Mouse (Mus musculus): ENCODE measurements around the gene Pafah1b2. TPM values are rescaled to one million over a fixed set of nuclear protein-coding genes. Genes with fewer than 3 reads are reported as not detected.

The Pafah1b2 gene
- polyA plus RNA-seq, 1 experiment from 2014 or later = 138 TPM

GRCm38 (mm10) chr9:46027994-46028393 lies 15.5 kb upstream of the Pafah1b2 start:
- CTCF ChIA-PET = interaction anchor here (0.6 to 0.9 kb wide), 2 partner anchors 12 to 143 kb away, joined by 3 to 4 read pairs; no protein-coding TSS in a partner anchor
- in situ Hi-C loops (cut with MboI; ENCODE audit: low pct_unique_long_range_greater_than_20kb) = no loop called here
- no peak for DNase-seq (ENCODE audit: low read depth, low spot score)
- TF ChIP-seq CTCF (IDR thresholded peaks at IDR 0.05) = no peak
- POLR2A ChIA-PET = no interaction called here
- no peaks in the 10 kb centered on the region for H3K27me3 ChIP-seq
- no peak for ATAC-seq

GRCm38 (mm10) chr9:46026058-46026849 lies 13.8 kb upstream of the Pafah1b2 start:
- TF ChIP-seq CTCF (IDR thresholded peaks at IDR 0.05) = no peak
- ATAC-seq = no peak
- in situ Hi-C loops (cut with MboI; ENCODE audit: low pct_unique_long_range_greater_than_20kb) = no loop called here
- DNase-seq (ENCODE audit: low read depth, low spot score) = no peak
- H3K27me3 ChIP-seq = no peaks in the 10 kb centered on the region
- ChIA-PET CTCF (interaction anchor here (1.4 to 1.7 kb wide), 2 partner anchors 16 to 152 kb away, joined by 3 read pairs; no protein-coding TSS in a partner anchor), POLR2A (interaction anchor here (0.6 to 1.0 kb wide), 3 partner anchors 11 to 155 kb away, joined by 3 to 9 read pairs (median 6); no protein-coding TSS in a partner anchor)

- ATAC-seq = no peak
- no peak for TF ChIP-seq CTCF (IDR thresholded peaks at IDR 0.05)
- ChIA-PET CTCF (no interaction called here), POLR2A (no interaction called here)
- in situ Hi-C loops (cut with MboI; ENCODE audit: low pct_unique_long_range_greater_than_20kb) = no loop called here
- DNase-seq (ENCODE audit: low read depth, low spot score) = no peak
- H3K27me3 ChIP-seq = no peaks in the 10 kb centered on the region
Measured at GRCm38 (mm10) chr9:46023591-46023990, 11.1 kb upstream of the Pafah1b2 start.

DNA sequence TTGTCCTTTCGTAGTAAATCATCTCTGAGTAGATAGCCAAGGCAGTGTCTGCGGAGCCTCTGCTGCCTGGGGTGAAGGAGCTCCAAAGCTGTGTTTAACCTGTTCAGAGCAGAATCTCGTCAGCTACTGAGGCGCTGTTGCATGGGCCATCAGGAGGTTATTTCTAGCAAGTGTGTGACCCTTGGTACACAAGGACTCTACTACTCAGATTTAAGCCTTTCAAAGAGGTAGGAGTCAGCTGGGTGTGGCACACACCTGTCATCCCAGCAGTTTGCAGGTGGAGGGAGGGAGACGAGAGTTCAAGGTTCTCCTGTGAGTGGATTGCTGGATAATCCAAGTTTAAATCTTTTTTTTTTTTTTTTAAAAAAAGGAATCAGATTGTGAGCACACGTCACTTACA lies 7.5 kb upstream of the Pafah1b2 start:
- no peaks in the 10 kb centered on the region for H3K27me3 ChIP-seq
- DNase-seq (ENCODE audit: low read depth, low spot score) = no peak
- ATAC-seq = no peak
- POLR2A ChIA-PET = interaction anchor here (0.6 kb wide), 1 partner anchor 253 kb away, joined by 4 read pairs; no protein-coding TSS in a partner anchor
- no peak for TF ChIP-seq CTCF (IDR thresholded peaks at IDR 0.05)
- in situ Hi-C loops (cut with MboI; ENCODE audit: low pct_unique_long_range_greater_than_20kb) = no loop called here
- CTCF ChIA-PET = no interaction called here

DNA sequence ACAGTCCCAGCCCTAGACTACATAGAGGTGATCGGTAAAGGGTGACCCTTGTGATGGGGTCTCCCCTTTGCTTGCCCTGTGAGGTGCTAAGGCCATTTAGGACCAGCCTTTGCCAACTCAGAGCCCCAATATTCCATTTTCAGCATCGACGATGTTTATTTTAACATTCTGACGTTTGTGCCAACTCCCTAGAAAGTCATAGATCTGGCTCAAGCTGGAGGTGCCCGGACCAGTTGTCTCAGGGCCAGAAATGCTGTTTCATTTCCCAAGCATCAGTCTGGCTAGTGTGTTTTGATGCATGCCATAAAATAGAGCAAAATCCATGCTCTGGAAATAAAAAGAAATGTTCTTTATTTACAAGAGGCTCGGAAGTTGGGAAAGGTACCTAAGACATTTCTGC lies 5.8 kb upstream of the Pafah1b2 start:
- no peak for TF ChIP-seq CTCF (IDR thresholded peaks at IDR 0.05)
- ChIA-PET POLR2A (no interaction called here), CTCF (interaction anchor here (0.9 to 1.8 kb wide), 2 partner anchors 15 to 17 kb away, joined by 3 to 6 read pairs; no protein-coding TSS in a partner anchor)
- H3K27me3 ChIP-seq = no peaks in the 10 kb centered on the region
- ATAC-seq = no peak
- in situ Hi-C loops (cut with MboI; ENCODE audit: low pct_unique_long_range_greater_than_20kb) = no loop called here
- DNase-seq (ENCODE audit: low read depth, low spot score) = no peak

DNA sequence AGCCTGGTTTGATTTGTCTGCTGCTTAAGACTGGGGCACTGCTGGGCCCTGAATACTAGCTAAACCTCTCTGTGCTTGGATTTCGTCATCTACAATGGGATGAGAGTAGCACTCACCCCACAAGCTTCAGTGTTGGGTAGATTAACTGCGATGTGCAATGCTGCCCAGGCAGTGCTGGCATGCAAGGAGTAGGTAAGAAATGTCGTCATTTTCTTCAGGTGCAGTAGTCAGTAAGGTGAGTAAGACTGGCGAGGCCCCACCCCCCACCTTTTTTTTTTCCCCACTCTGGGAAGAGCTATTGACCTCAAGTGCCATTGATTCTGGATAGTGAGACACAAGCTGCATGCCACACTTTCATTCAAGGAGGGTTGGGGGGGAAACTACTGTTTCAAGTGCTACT lies 3.9 kb upstream of the Pafah1b2 start:
- H3K27me3 ChIP-seq = no peaks in the 10 kb centered on the region
- POLR2A ChIA-PET = interaction anchor here (0.5 to 1.9 kb wide), 5 partner anchors 9 to 170 kb away, joined by 3 to 9 read pairs (median 3); no protein-coding TSS in a partner anchor
- DNase-seq (ENCODE audit: low read depth, low spot score) (no peak), ATAC-seq (no peak)
- TF ChIP-seq CTCF (IDR thresholded peaks at IDR 0.05) = no peak
- in situ Hi-C loops (cut with MboI; ENCODE audit: low pct_unique_long_range_greater_than_20kb) = no loop called here
- CTCF ChIA-PET = interaction anchor here (1.4 to 1.5 kb wide), 2 partner anchors 12 to 129 kb away, joined by 3 to 4 read pairs; no protein-coding TSS in a partner anchor

DNA sequence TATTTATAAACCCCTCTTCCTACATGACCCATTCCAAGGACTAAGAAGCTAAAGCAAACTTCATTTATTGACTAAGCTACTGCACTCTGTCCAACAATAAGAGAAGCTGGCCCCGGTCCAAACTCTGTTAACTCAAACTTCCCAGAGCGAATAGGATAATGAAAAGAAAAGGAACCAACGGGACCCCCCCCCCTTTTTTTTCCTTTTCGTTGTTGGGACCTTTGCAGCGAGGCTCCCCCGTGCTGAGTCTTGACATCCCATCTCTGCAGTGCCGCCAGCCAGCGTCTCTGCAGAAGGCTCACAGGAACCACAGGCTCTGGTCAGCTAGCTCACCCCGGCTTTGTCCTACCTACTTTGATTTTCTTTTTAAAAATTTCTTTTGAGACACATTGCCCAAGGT lies 3.3 kb upstream of the Pafah1b2 start:
- ChIA-PET POLR2A (interaction anchor here (0.5 to 1.9 kb wide), 4 partner anchors 10 to 163 kb away, joined by 3 to 9 read pairs (median 4); no protein-coding TSS in a partner anchor), CTCF (interaction anchor here (1.4 to 1.5 kb wide), 4 partner anchors 13 to 171 kb away, joined by 3 to 4 read pairs (median 4); no protein-coding TSS in a partner anchor)
- TF ChIP-seq CTCF (IDR thresholded peaks at IDR 0.05) = no peak
- ATAC-seq (no peak), DNase-seq (ENCODE audit: low read depth, low spot score) (no peak)
- no peaks in the 10 kb centered on the region for H3K27me3 ChIP-seq
- in situ Hi-C loops (cut with MboI; ENCODE audit: low pct_unique_long_range_greater_than_20kb) = no loop called here

- in situ Hi-C loops (cut with MboI; ENCODE audit: low pct_unique_long_range_greater_than_20kb) = no loop called here
- DNase-seq (ENCODE audit: low read depth, low spot score) (no peak), ATAC-seq (no peak)
- ChIA-PET POLR2A (interaction anchor here (1.2 to 1.9 kb wide), 4 partner anchors 11 to 164 kb away, joined by 3 to 9 read pairs (median 3); no protein-coding TSS in a partner anchor), CTCF (interaction anchor here (1.1 to 1.5 kb wide), 4 partner anchors 17 to 171 kb away, joined by 3 to 4 read pairs (median 3); no protein-coding TSS in a partner anchor)
- TF ChIP-seq CTCF (IDR thresholded peaks at IDR 0.05) = no peak
- no peaks in the 10 kb centered on the region for H3K27me3 ChIP-seq
Measured at GRCm38 (mm10) chr9:46015081-46015551, 2.6 kb upstream of the Pafah1b2 start.

DNA sequence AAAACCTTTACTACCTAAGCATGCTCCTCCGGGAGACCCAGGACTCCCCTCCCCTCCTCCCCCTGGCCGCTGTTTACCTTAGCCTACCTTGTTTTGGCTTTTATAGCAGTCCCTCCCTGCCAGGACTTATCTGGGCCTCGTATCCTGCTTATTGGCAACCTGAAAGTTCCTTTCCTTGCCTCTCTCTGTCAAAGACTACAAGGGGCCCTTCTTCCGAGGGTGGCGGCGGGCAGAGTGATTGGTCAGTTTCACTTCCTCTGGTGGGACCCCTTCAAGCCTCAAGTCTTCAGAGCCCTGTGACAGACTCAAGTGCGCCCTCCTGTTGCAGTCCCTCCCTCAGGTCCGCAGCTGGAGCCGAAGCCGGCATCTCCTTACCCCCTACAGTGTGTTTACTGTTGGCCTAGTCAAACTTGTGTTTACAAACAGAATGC lies 1.8 kb upstream of the Pafah1b2 start:
- no peak for ATAC-seq
- in situ Hi-C loops (cut with MboI; ENCODE audit: low pct_unique_long_range_greater_than_20kb) = no loop called here
- CTCF ChIA-PET = interaction anchor here (0.6 to 1.4 kb wide), 4 partner anchors 50 to 1692 kb away, joined by 3 read pairs; no protein-coding TSS in a partner anchor
- POLR2A ChIA-PET = interaction anchor here (1.2 kb wide), 1 partner anchor 18 kb away, joined by 3 read pairs; no protein-coding TSS in a partner anchor
- no peaks in the 10 kb centered on the region for H3K27me3 ChIP-seq
- no peak for DNase-seq (ENCODE audit: low read depth, low spot score)
- TF ChIP-seq CTCF (IDR thresholded peaks at IDR 0.05) = no peak

DNA sequence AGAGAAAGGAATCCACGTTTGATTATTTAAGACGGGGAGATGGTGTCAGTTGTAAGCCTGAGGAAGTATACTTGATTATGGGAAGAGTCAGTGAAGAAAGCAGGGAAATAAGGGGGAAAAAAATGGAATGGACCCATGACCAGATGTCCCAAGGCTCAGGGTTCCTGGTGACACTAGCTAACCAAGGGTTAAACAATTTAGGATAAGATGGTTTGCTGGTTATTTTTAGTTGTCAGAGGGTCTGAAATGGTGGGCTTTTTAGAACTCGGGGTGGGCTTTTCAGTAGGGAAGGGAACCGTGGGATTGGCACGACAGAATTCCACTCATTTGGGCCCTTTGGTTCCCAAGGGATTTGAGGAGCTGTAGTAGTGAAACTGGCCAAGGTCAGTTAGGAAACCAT lies 1.1 kb upstream of the Pafah1b2 start:
- ChIA-PET CTCF (interaction anchor here (1.0 kb wide), 1 partner anchor 96 kb away, joined by 3 read pairs; no protein-coding TSS in a partner anchor), POLR2A (no interaction called here)
- DNase-seq (ENCODE audit: low read depth, low spot score) = no peak
- H3K27me3 ChIP-seq = no peaks in the 10 kb centered on the region
- TF ChIP-seq CTCF (IDR thresholded peaks at IDR 0.05) = no peak
- in situ Hi-C loops (cut with MboI; ENCODE audit: low pct_unique_long_range_greater_than_20kb) = no loop called here
- no peak for ATAC-seq

Measured in Patski (cell line).